Mouse (Mus musculus): ENCODE measurements around the gene Acsl6.
A peak's percentile ranks its signal among the peaks of the same experiment; 100 is the strongest.
"Not testable (repeated sequence)": the region's sequence is repeated elsewhere in the genome, so short reads cannot be mapped to it uniquely, and the experiment has no call there.

Acsl6 gene

DNA sequence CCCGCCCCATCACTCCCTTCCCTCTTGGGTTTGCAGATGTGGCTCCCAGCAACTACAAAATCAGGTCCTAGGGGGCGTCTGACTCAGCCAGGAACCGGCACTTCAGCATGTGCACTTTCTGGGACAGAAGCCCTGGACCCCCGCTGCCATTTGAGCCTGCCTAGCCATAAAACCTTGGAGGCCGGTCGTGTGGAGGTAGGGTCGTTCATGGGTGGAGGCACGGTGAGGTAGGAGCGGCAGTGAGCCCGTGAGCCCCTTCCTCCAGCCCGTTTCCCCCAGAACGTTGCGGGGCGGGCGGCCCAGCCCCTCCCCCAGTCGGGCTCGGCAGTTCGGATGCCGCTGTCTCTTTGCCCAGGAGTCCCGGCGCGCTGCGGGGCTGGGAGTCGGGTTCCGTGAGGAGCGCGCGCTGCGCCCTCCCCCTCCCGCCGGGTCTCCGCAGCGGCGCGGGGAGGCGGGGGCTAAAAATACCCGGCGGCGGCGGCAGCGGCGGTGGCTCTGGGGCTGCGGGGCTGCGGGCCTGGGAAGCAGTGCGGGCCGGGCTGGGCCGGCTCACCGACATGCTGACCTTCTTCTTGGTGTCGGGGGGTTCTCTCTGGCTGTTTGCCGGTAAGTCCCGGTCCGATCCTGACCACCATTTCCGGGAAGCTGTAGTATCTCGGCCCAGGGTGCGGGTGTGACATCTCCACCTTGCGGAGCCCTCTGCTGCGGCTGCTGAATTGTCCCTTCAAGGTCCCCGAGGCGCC lies at the start of gene Acsl6:
Gene Acsl6 (plus strand): TSS at position 71 of the 743 bp plus-strand sequence.
- peak; percentile 84 to 87 for DNase-seq

DNA sequence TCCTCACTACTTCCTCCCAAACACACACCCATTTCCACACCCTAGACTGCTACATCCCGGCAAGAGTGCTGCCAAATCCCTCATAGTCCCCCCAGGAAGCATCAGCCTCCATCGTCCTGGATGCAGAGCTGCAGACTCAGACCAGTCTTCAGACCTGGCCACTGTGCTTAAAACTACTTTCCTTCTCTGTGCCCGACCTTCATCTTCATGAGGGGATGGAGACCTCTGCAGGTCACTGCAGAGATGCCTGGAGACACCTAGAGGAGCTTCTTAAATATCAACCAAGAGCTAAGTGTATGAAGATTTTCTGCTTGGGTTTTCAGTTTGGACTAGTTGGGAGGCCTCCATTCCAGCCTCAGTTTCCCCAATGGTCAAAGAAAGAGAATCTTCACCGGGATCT lies 49.5 kb upstream of the Acsl6 start:
- DNase-seq: peak; percentile 59 to 62

DNA sequence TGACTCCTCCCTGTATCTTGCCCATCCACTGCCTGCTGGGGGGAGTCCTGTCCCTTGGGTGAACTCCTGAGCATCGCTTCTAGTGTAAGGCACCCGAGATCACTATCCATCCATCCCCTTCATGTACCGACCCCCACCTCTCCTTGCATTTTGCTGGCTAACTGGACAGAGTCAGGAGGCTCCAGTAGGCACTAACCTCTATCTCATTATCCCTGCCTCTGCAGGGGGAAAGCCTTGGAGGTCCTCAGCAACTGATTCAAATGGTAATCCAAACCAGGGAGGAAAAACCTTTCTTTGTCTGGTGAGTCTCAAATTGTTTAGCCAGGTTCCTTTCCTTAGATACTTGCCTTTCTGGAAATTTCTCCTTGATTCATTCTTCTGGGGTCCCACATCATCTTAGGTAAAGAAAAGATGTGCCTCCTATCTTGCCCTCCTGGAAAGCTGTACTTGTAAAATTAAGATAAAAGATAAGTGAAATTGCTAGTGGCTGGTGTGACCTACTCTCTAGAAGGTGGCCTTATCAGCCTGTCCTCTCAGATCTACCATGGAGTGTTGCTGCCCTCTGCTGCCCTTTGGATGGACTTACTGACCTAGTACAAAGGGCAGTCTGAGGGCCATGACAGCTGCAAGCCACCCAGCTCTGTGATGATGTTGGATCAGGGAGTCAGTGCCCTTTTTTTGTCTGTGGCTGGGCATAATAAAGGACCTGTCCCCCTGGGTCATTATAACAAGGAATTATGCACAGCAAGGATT lies 46.8 kb upstream of the Acsl6 start:
- DNase-seq: peak; percentile 89 to 90

DNA sequence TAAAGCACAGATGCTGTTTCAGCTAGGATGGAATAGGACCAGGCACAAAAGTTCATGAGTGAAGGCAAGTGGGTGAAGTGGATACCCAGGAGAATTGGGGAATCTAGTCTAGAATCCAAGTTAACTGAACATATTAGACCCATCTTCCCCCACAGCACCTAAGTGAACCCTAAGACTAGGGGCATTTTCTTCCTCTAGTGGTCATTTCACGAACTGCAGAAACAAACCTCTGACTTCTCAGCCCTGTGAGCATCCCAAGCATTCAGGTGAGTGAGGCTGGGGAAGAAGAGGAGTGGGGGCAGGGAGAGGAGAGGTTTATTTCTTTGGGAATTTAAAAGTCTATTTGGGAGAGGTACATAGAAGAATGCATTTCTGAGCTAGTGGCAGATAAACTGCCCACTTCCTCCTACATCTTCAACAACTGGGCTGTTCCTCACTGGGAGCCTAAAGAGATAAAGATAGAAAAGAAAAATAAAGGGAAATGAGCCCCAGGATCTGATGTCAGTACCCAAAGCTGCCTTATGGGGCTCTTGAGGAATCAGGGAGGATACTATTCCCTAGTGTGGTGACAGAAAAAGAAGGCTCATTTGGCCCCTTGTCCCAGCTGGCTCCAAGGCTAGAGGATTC lies 40.1 kb upstream of the Acsl6 start:
- no peak for DNase-seq

DNA sequence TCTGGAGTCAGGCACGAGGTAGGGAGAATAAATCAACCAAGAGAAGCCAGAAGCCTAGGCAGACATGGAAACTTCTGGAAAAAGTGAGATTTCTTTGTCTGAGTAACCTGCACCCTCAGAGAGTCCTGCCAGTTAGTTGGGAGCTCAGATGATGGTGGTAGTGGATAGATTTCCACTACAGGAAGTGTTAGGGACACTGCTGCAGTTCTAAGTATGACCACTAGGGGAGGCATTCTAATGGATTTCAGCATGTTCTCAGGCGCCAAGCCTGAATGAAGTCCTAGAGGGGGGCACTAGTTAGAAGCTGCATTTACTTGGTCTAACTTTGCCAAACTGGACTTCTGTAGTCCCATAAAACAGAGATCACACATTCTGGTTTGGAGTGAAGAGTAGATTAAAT lies 39.1 kb upstream of the Acsl6 start:
- DNase-seq: peak; percentile 82 to 89

DNA sequence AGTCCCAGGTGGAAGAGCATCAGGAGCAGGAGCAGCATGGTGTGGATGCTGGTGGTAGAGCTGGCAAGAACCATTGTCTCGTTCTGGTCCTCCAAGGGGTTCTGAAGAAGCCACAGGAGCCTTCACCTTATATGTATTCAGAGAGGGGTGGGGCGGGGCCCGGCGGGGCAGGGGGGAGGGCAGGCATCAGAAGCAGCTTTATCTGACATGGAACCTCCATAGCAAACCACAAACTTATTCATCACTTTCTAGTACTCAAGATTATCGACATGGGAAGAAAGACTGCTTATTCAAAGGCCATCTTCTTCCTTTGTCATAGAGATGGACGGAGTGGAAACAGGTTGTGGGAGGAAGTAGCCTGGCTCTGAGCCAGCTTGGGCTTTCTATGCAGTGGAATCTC lies 36.4 kb upstream of the Acsl6 start, which contains the start of gene Il3:
Gene Il3 (minus strand): TSS at position 101 of the 400 bp plus-strand sequence.
- no peak for DNase-seq

DNA sequence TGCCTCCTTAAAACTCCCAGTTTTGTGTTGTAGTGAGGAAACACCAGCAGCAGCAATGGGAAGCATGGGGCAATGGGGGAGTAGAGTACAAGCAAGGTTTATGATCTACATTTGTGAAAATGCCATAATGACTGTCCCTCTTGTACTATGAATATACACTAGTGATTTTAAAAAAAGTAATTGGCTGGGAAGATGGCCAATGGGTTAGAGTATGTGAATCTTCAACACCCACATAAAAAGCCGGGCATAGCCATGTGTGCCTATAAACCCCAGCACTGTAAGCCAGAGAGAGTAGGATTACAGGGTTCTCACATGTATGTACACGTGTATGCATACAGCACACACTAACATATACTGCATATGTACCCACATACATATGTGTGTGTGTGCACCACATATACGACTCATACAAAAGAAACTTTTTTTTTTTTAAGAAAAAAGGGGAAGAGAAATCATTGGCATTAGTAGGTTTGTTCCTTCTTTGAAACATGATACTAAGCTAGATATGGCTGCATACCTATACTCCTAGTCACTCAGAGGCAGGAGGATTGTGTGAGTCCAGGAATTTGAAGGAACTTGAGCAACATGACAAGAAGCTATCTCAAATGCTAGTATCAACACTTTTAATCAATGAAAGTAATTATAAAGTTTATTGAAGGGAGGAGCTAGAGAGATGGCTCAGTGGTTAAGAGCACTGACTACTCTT lies 34.3 kb upstream of the Acsl6 start:
- no peak for DNase-seq

DNA sequence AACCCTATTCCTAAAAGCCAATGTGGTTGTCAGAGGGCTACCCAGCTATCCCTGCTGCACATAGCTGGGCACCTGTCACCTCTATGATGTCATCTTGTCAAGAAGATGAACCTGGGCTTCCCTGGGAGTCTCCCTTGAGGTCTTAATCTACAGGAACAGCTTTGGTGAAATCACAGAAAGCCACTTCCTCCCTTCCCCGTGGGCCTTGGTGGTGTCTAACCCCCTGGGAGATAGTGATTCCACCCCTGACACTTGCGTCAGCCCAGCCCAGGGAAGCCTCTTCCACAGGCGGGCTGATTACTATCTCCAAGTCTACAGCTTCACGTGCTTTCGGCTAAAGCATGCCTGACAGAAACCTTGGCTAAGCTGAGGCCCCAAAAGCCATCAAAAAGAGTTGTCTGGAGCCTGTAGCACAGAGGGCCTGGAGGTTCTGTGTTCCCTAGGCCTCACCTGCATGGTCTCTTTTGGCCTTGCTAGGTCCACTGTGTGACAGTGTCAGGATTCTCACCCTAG lies 32.1 kb upstream of the Acsl6 start:
- no peak for DNase-seq

DNA sequence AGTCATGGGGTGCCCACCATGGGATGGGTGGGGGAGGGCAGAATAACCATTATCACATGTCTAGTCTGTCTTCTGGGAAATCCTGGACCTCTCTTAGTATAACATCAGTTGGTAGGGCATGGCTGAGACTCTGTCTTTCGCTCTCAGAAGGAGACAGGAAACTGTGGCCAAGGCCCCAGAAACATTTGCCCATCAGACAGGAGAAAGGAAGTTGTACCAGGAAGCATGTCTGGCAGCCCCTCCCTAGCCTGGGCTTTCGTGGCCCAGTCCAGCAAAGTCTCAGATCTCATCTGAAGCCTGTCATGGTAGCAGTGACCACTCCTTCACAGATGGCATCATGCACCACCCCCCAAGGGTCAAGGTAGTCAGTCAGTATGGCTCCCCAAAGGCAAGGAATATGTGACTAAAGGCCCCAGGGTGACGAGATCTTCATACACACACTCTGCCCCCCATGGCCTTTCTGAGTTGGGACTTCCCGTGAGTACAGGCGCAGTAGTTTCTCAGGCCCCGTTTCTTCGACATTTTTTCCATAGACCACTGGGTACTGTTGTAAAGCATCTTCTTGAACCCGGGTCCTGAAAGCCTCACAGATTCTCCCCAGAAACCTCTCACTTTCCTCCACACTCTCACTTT lies 15.7 kb upstream of the Acsl6 start:
- DNase-seq: no peak

DNA sequence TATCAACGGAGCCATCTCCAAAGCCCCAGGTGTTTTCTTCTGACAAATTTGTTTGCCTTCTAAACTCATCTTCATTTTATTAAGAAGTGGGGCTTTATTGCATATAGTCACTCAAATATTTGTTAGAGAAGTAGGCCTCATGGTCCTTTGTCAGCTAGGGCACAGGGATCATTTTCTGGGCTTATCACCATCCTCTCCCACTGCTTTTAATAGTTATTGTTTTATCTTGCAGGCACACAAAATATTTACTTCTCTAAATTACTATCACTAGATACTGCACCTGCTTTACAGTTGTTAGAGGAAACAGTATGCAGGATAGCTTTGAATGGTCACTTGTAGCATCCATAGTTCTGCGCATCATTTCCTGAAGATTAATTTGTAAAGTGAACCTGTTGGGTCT lies 11.4 kb upstream of the Acsl6 start:
- no peak for DNase-seq

DNA sequence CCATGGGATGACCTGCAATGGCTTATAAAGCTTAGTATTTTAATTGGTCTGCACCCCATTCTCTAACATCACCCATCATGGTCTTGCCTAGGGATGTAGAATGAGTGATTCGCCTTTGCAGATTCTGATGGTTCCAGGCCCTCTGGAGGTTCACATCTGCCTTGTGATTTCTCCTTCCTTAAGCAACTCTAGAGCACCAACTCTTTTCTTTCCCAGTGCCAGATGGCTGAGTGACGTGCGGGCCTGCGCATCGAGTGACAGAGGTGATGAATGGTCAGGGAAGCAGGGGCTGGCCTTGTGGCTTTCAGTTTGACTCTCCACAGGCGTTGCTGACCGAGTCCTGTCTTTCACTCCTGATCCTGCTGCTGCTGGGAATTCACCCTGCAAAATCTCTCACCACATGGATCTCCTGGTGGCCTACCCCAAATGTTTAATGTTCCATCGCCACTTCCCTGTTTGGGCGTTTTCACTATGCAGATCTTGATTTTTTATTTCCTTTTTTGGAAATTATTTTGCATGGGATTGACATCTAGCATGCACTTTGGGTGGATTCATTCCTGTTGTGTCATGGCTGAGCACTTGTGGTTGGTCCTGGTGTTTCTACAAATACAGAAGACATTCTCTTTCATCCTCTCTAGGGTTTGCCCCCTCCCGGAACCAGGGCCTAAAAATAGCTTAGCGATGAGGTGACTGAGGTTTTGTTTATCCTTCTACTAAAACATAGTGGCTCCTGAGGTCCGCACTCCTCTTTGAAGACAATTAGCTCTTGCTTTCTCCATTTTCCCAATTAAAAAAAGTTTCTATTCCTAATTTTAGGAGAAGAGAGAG lies 9.4 kb upstream of the Acsl6 start:
- DNase-seq: no peak

DNA sequence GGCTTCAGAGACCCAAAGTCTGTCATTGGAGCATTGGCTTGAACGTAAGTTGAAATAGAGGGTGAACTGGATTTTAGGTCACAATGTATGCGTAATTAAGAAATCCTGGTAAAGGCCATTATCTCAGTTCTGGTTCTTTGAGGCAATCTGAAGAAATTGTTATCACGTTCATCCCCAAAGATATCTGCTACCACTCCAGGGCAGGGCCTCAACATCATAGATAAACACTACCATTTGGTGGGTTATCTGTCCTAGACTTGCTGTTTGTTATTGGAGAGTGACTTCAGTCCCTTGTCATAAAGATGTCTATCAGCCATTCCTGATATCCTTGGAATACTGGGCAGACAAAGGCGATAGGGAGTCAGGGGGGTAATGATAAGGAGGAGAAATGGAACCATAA lies 7.6 kb upstream of the Acsl6 start:
- DNase-seq: no peak

DNA sequence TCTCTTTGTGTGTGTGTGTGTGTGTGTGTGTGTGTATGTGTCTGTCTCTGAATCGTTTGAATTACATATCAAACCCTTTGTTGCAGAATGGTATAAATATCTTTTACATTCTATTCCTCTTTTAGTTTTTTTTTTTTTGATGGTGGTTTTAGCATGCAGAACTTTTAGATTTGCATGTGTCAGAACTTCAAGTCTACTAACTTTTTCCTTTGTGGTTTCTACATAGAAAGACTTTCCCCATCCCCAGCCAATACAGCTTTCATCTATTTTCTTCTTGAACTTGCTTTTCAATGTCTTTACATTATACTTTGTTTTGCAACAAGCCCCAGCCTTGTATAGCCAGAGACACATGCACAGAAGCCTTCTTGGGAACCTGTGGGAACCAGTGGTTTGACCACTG lies 6.9 kb upstream of the Acsl6 start:
- DNase-seq: no peak

DNA sequence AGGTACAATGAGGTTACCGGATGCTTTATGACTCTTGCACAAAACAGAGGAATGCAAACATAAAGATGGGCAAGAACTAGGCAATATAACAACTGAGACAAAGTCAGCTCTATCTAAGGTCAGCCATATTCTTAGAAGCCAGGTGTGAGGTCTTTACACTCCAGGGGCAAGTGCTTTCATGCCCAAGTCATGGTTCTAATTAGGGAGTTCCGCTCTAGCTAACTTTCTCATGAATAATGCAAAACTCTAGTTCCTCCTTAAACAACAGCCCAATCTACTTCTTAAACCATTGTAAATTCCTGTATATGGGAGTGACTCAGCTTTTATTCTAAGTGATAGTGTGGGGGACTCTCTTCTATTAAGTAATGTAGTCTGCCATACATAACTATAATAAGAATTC lies 6.1 kb upstream of the Acsl6 start:
- DNase-seq: not testable (repeated sequence)

DNA sequence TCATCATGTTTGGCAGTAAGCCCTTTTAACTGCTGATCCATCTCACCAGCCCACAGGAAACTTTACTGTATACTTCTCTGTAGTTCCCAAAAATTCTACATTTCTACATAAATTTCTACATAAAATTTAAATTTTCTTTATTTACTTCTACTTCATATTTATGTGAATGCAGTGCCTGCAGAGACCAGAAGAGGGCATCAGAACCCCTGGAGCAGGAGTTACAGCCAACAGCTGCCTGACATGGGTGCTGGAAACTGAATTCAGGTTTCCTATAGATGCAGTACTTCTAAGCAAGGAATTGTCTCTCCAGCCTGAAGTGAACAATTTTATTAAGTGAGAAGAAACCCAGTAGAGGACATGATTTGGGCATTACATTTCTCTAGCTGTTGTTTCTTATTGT lies 4.8 kb upstream of the Acsl6 start:
- DNase-seq: no peak

DNA sequence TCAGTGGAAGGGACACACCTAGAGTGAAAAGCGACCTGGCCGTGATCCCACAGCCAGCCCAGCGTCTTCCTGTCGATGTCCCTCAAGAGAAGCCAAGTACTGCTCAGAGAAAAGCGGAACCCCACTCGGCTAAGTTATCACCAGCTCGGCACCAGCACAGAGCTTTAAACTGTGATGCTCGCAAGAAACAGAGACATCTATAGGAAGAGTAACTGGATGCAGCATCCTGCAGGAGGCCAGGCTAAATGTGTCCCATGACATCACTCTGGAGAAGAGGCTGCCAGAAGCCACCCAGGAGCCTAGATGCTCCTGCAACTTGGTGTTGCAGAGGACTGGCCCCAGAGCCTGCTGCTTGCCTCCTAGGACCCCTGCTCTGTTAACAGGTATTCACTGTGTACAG lies 1.6 kb upstream of the Acsl6 start:
- DNase-seq: peak in 1 of 2 experiments; percentile 35

DNA sequence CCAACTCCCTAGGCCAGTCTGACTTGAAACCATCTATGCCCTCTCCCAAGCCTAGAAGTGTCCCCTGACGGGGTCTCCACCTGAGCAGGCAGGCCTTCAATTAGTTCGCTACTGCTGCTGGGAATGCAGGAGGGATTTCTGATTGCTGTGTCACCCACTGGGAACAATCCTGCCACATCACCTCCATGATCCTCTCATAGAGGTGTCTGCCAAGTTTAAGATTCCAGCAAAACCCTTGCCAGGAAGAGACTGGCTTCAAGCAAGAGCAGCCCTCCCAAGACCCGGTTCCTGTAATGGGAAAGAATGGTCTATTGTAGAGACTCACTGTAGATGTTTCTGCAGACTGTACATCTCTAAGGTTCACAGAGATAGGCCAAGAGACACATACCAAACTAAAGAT lies 992 bp upstream of the Acsl6 start:
- DNase-seq: peak; percentile 34 to 39

DNA sequence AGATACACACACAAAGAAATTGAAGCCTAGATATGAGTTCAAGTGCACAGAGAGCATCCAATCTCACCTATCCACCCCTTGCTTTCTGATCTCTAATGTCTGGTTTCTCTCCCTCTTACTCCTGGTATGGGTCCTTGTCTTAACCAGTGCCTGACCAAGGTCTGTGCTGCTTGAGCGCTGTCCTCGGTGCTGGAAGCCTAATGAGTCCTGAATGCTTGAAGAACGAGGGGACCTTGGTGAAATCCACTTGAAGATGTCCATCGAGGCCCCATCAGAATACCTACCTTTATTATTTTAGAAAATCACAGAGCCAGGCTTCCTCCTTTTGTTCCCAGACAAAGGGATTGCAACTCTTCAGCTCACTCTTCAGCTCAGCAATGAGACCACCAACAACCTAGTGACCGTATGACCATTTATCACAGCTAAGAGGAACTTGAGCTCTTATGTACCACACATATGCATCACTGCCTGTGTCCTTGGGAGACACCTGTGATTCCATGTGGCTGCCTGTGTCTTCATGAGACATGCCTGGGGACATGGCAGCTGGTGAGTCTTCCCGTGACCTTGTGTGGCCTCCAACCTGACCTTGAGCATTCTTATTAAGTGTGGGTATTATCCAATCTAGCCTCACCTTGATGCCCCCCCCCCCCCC lies 396 bp upstream of the Acsl6 start:
- no peak for DNase-seq

DNA sequence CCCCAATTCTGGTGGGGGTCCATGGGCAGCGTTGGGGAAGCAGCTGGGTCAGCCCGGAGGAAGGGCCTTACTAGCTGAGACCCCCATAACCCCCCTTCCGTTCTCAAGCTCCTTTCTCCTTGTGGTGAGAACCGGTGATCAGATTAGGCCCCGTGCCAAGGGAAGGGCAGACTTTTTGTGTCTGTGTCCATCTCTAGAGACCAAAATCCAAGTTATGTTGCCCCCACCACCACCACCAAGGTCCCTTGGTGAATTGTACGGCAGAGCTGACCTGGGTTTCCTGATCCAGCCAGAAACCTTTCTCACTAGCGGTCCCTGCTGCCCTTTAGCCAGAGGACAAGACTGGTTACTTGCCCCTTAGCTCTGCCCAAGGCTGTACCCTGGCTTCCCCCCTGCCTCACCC lies 874 bp downstream of the Acsl6 start:
- peak; percentile 77 to 86 for DNase-seq

DNA sequence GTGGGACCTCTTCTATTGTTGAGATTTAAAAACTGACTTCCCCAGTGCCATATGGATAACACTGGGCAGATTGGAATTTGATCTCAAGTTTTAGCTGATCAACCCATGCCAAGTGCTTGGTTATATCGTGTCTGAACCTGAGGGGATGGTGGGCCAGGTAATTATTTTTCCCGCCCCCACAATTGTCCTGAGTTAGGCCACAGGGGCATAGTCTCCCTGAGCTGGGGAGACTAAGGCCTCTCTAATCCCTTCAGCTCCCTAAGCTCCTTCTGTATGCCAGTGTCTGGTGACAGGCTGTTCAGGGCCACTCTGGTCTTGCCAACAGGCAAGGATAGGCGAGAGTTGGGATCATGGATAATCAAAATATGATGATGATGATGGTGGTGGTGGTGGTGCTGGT lies 1.7 kb downstream of the Acsl6 start:
- DNase-seq: no peak

Data from cerebellum, postnatal 10 days (tissue).